Mouse (Mus musculus): ENCODE data around the gene Fam216b. TPM values are rescaled to one million over a fixed set of nuclear protein-coding genes. Genes with fewer than 3 reads are reported as not detected.

Fam216b gene
- not detected in 2 replicates for polyA plus RNA-seq (2016; fragmentation: Nextera tagmentation; extraction: Ambion mirVana)

- no peaks in the 10 kb centered on the region for H3K9me3 ChIP-seq
- no peak for DNase-seq (ENCODE audit: low spot score)
- H3K36me3 ChIP-seq: no peaks in the 10 kb centered on the region
- no peaks in the 10 kb centered on the region for H3K27me3 ChIP-seq (ENCODE audit: insufficient read depth, poor library complexity, severe bottlenecking)
- no peak within 1 kb of the TSS for H3K27ac ChIP-seq
- 84% methylated on average over 6 of the region's 6 CpGs for WGBS
- no peak within 1 kb of the TSS for H3K4me3 ChIP-seq
- H3K4me1 ChIP-seq: no peaks in the 10 kb centered on the region
These were observed at the start of gene Fam216b for GRCm38 (mm10) chr14:78088907-78089306. Gene Fam216b (minus strand): TSS chr14:78089007.

GRCm38 (mm10) chr14:78132368-78133052, 43.7 kb upstream of the Fam216b start:
- H3K27me3 ChIP-seq (ENCODE audit: insufficient read depth, poor library complexity, severe bottlenecking): no peaks in the 10 kb centered on the region
- no peak overlapping the region for H3K4me3 ChIP-seq
- no peak for DNase-seq (ENCODE audit: low spot score)
- no peaks in the 10 kb centered on the region for H3K36me3 ChIP-seq
- WGBS: 66% methylated on average over 5 of the region's 5 CpGs
- 0 out of 2 replicates have a peak, but pooled peaks cover 4% of the 10 kb centered on the region for H3K9me3 ChIP-seq
- peaks cover 4% of the 10 kb centered on the region; the same call in 1 of the 2 replicates for H3K4me1 ChIP-seq
- no peak overlapping the region for H3K27ac ChIP-seq

- Histone ChIP-seq H3K4me1 (no peaks in the 10 kb centered on the region), H3K27ac (no peak overlapping the region), H3K36me3 (no peaks in the 10 kb centered on the region), H3K27me3 (ENCODE audit: insufficient read depth, poor library complexity, severe bottlenecking) (no peaks in the 10 kb centered on the region), H3K4me3 (no peak overlapping the region), H3K9me3 (no peaks in the 10 kb centered on the region)
- 70% methylated on average over 3 of the region's 3 CpGs for WGBS
- DNase-seq (ENCODE audit: low spot score): no peak
These were observed 37.9 kb upstream of the Fam216b start for GRCm38 (mm10) chr14:78126670-78127069.

- H3K4me1 ChIP-seq: peaks cover 10% of the 10 kb centered on the region; the same call in 1 of the 2 replicates
- WGBS: 62% methylated on average over 3 of the region's 3 CpGs
- H3K9me3 ChIP-seq: no peaks in the 10 kb centered on the region
- no peak for DNase-seq (ENCODE audit: low spot score)
- H3K36me3 ChIP-seq: no peaks in the 10 kb centered on the region
- H3K27me3 ChIP-seq (ENCODE audit: insufficient read depth, poor library complexity, severe bottlenecking): no peaks in the 10 kb centered on the region
- no peak overlapping the region for H3K27ac ChIP-seq
- H3K4me3 ChIP-seq: no peak overlapping the region
These were observed 31.5 kb upstream of the Fam216b start for GRCm38 (mm10) chr14:78120286-78120685.

GRCm38 (mm10) chr14:78119449-78120200, 30.8 kb upstream of the Fam216b start:
- Histone ChIP-seq H3K27ac (peak overlapping the region; percentile 64), H3K27me3 (ENCODE audit: insufficient read depth, poor library complexity, severe bottlenecking) (no peaks in the 10 kb centered on the region), H3K4me1 (peaks cover 10% of the 10 kb centered on the region; the same call in 1 of the 2 replicates), H3K36me3 (no peaks in the 10 kb centered on the region), H3K9me3 (no peaks in the 10 kb centered on the region), H3K4me3 (no peak overlapping the region)
- 54% methylated on average over 10 of the region's 10 CpGs for WGBS
- DNase-seq (ENCODE audit: low spot score): no peak

GRCm38 (mm10) chr14:78117671-78118070, 28.9 kb upstream of the Fam216b start:
- H3K27me3 ChIP-seq (ENCODE audit: insufficient read depth, poor library complexity, severe bottlenecking): no peaks in the 10 kb centered on the region
- H3K36me3 ChIP-seq: no peaks in the 10 kb centered on the region
- H3K4me3 ChIP-seq: no peak overlapping the region
- H3K27ac ChIP-seq: no peak overlapping the region
- WGBS: 82% methylated on average over 4 of the region's 4 CpGs
- DNase-seq (ENCODE audit: low spot score): no peak
- H3K9me3 ChIP-seq: no peaks in the 10 kb centered on the region
- H3K4me1 ChIP-seq: peaks cover 10% of the 10 kb centered on the region; the same call in 1 of the 2 replicates

GRCm38 (mm10) chr14:78117268-78117667, 28.5 kb upstream of the Fam216b start:
- no peak overlapping the region for H3K4me3 ChIP-seq
- no peak for DNase-seq (ENCODE audit: low spot score)
- no peak overlapping the region for H3K27ac ChIP-seq
- H3K4me1 ChIP-seq: peaks cover 10% of the 10 kb centered on the region; the same call in 1 of the 2 replicates
- H3K9me3 ChIP-seq: no peaks in the 10 kb centered on the region
- H3K27me3 ChIP-seq (ENCODE audit: insufficient read depth, poor library complexity, severe bottlenecking): no peaks in the 10 kb centered on the region
- 85% methylated on average over 2 of the region's 2 CpGs for WGBS
- H3K36me3 ChIP-seq: no peaks in the 10 kb centered on the region

- DNase-seq (ENCODE audit: low spot score): no peak
- no peaks in the 10 kb centered on the region for H3K9me3 ChIP-seq
- no peaks in the 10 kb centered on the region for H3K36me3 ChIP-seq
- H3K27ac ChIP-seq: no peak overlapping the region
- 69% methylated on average over 3 of the region's 3 CpGs for WGBS
- H3K4me1 ChIP-seq: no peaks in the 10 kb centered on the region
- H3K27me3 ChIP-seq (ENCODE audit: insufficient read depth, poor library complexity, severe bottlenecking): no peaks in the 10 kb centered on the region
- no peak overlapping the region for H3K4me3 ChIP-seq
These were observed 23.7 kb upstream of the Fam216b start for GRCm38 (mm10) chr14:78112466-78112865.

- no peak for DNase-seq (ENCODE audit: low spot score)
- Histone ChIP-seq H3K4me3 (no peak overlapping the region), H3K27me3 (ENCODE audit: insufficient read depth, poor library complexity, severe bottlenecking) (no peaks in the 10 kb centered on the region), H3K9me3 (no peaks in the 10 kb centered on the region), H3K36me3 (no peaks in the 10 kb centered on the region), H3K4me1 (no peaks in the 10 kb centered on the region), H3K27ac (no peak overlapping the region)
- WGBS: 92% methylated on average over 3 of the region's 3 CpGs
These were observed 22.1 kb upstream of the Fam216b start for GRCm38 (mm10) chr14:78110871-78111270.

- 77% methylated on average over 4 of the region's 4 CpGs for WGBS
- DNase-seq (ENCODE audit: low spot score): no peak
These were observed 20.6 kb upstream of the Fam216b start for GRCm38 (mm10) chr14:78109419-78109818.

GRCm38 (mm10) chr14:78108388-78108787, 19.6 kb upstream of the Fam216b start:
- Histone ChIP-seq H3K36me3 (no peaks in the 10 kb centered on the region), H3K4me3 (no peak overlapping the region)
- WGBS: 78% methylated on average over 3 of the region's 3 CpGs

More at GRCm38 (mm10) chr14:78109419-78109818, 20.6 kb upstream of the Fam216b start:
- no peak overlapping the region for H3K27ac ChIP-seq
- no peaks in the 10 kb centered on the region for H3K4me1 ChIP-seq
- no peak overlapping the region for H3K4me3 ChIP-seq
- H3K36me3 ChIP-seq: no peaks in the 10 kb centered on the region
- H3K27me3 ChIP-seq (ENCODE audit: insufficient read depth, poor library complexity, severe bottlenecking): no peaks in the 10 kb centered on the region
- H3K9me3 ChIP-seq: no peaks in the 10 kb centered on the region

GRCm38 (mm10) chr14:78089591-78089990, 784 bp upstream of the Fam216b start:
- no peak overlapping the region for H3K27ac ChIP-seq
- no peak overlapping the region for H3K4me3 ChIP-seq
- H3K4me1 ChIP-seq: no peaks in the 10 kb centered on the region
- no peaks in the 10 kb centered on the region for H3K36me3 ChIP-seq
- WGBS: 72% methylated on average over 4 of the region's 4 CpGs
- DNase-seq (ENCODE audit: low spot score): no peak
- H3K27me3 ChIP-seq (ENCODE audit: insufficient read depth, poor library complexity, severe bottlenecking): no peaks in the 10 kb centered on the region
- H3K9me3 ChIP-seq: no peaks in the 10 kb centered on the region

More at GRCm38 (mm10) chr14:78108388-78108787, 19.6 kb upstream of the Fam216b start:
- Histone ChIP-seq H3K27ac (no peak overlapping the region), H3K27me3 (ENCODE audit: insufficient read depth, poor library complexity, severe bottlenecking) (no peaks in the 10 kb centered on the region), H3K4me1 (no peaks in the 10 kb centered on the region), H3K9me3 (no peaks in the 10 kb centered on the region)
- no peak for DNase-seq (ENCODE audit: low spot score)

- H3K27me3 ChIP-seq (ENCODE audit: insufficient read depth, poor library complexity, severe bottlenecking): no peaks in the 10 kb centered on the region
- H3K36me3 ChIP-seq: no peaks in the 10 kb centered on the region
- H3K4me3 ChIP-seq: no peak overlapping the region
- no peaks in the 10 kb centered on the region for H3K4me1 ChIP-seq
- no peak for DNase-seq (ENCODE audit: low spot score)
- no peaks in the 10 kb centered on the region for H3K9me3 ChIP-seq
- no peak overlapping the region for H3K27ac ChIP-seq
- WGBS: 64% methylated on average over 5 of the region's 5 CpGs
These were observed 5.3 kb downstream of the Fam216b start for GRCm38 (mm10) chr14:78083465-78083864.
